Mouse (Mus musculus) testis, adult 2 months (tissue): ENCODE measurements around the gene Gpc4.

Source experiments
- CTCF ChIP-seq: fragments of 200-500 bp; IDR thresholded peaks from 2 replicates; pipeline ENCODE4 v1.5.1; 2012; ENCODE audit warnings: low read depth, mild to moderate bottlenecking, inconsistent platforms, low read length, moderate library complexity; ENCODE audit not compliant: control insufficient read depth, insufficient read depth, insufficient replicate concordance
- POLR2A ChIP-seq: fragments of 200-500 bp; IDR thresholded peaks from 2 replicates; pipeline ENCODE4 v1.6.1; 2012; ENCODE audit warnings: low read depth, mild to moderate bottlenecking, inconsistent platforms, low read length, moderate library complexity; ENCODE audit not compliant: control insufficient read depth

GRCm38 (mm10) chrX:52138033-52138432 lies 27.0 kb downstream of the Gpc4 start:
- TF ChIP-seq POLR2A (no peak), CTCF (no peak)
